Mouse (Mus musculus): ENCODE measurements around the gene Espl1.

GRCm38 (mm10) chr15:102336946-102337345 is 40.9 kb downstream of the Espl1 start:
- TF ChIP-seq CTCF (IDR thresholded peaks at IDR 0.05; ENCODE audit: low read depth, low read length) (no peak), GATA2 (IDR thresholded peaks at IDR 0.05; ENCODE audit: borderline replicate concordance, low read depth, low read length) (no peak), GATA1 (IDR thresholded peaks at IDR 0.05; ENCODE audit: borderline replicate concordance, low read length) (no peak)

Data from G1E (cell line).